8 mouse cellular contexts compared by ENCODE assay signal in the genomic region with DNA sequence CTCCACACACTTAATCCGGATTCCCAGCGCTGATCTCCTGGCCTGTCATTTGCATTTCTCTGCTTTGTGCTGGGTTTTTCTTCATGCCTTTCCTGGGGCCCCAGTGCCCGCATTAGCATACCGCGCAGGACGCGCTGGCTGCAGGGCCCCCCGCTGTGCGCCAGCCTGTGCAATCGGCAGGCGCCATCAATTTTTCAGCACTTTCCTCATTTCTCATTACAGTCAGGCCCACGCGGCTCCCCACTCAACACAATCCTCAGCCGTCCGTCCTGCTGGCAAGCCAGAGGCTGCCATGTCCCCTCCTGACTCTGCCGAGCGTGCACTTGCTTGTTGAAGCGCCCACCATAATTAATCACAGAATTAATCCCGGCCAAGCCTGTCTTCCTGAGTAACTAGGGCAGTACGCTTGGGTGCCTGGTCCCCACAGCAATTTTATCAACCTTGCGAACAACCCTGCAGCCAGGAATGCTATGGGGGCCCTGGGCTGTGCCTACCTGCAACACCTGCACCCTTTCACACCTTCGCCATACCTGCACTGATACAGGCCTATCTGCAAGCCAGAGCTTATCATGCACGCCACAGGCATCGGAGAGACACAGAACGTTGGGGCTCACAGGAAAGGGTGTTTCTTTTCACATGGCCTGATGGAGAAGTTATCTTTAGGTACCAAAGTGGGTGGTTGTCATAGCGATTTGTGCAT. TPM values are rescaled to one million over a fixed set of nuclear protein-coding genes. Genes with fewer than 3 reads are reported as not detected.
A peak's percentile ranks its signal among the peaks of the same experiment; 100 is the strongest.
DNase-seq lines count a peak whose midpoint lies in the region; ATAC-seq and TF ChIP-seq lines count a peak whose summit lies in the region.

No protein-coding gene starts in this region.

- no peak for TF ChIP-seq POLR2A in lung, adult 2 months (IDR thresholded peaks at IDR 0.05; ENCODE audit: borderline replicate concordance, extremely low read depth, low read depth, low read length)

- H3K4me1 ChIP-seq in lung, embryonic 15.5 days = 0 out of 2 replicates have a peak, but pooled peaks cover 4% of the 10 kb centered on the region
- no peaks in the 10 kb centered on the region for H3K4me1 ChIP-seq in lung, adult 2 months (ENCODE audit: control insufficient read depth, insufficient read depth, low read length)
- H3K4me1 ChIP-seq in intestine, postnatal 0 days (replicated peaks; ENCODE audit: control insufficient read depth, insufficient read depth, low read length) = no peaks in the 10 kb centered on the region
- H3K4me1 ChIP-seq in midbrain, embryonic 14.5 days (ENCODE audit: control insufficient read depth, insufficient read depth, low read length) = peaks cover 28% of the 10 kb centered on the region

- no peak overlapping the region for H3K4me3 ChIP-seq in lung, embryonic 15.5 days
- no peak overlapping the region for H3K4me3 ChIP-seq in lung, adult 2 months (replicated peaks; ENCODE audit: extremely low read depth, low read depth, low read length)
- H3K4me3 ChIP-seq in intestine, postnatal 0 days (ENCODE audit: low read depth, low read length) = no peak overlapping the region
- H3K4me3 ChIP-seq in midbrain, embryonic 14.5 days (replicated peaks; ENCODE audit: low read depth, low read length) = peak overlapping the region; percentile 5; the same call in 1 of the 2 replicates

- no peak for ATAC-seq in lung, embryonic 15.5 days (ENCODE audit: borderline replicate concordance, extremely low read depth, low FRiP score, low TSS enrichment)
- no peak for ATAC-seq in intestine, postnatal 0 days
- ATAC-seq in midbrain, embryonic 14.5 days (ENCODE audit: low FRiP score, low TSS enrichment) = peak; percentile 91

- H3K9ac ChIP-seq in lung, embryonic 15.5 days = no peak overlapping the region
- no peak overlapping the region for H3K9ac ChIP-seq in intestine, postnatal 0 days (ENCODE audit: low read depth, low read length)
- H3K9ac ChIP-seq in midbrain, embryonic 14.5 days (replicated peaks; ENCODE audit: low read length) = peak overlapping the region; percentile 43; the same call in 1 of the 2 replicates

- WGBS in lung, embryonic 15.5 days = 14% methylated on average over 26 of the region's 26 CpGs
- 24% methylated on average over 26 of the region's 26 CpGs for WGBS in lung, adult 2 months
- WGBS in intestine, postnatal 0 days = 14% methylated on average over 26 of the region's 26 CpGs
- WGBS in midbrain, embryonic 14.5 days = 3% methylated on average over 26 of the region's 26 CpGs

- no peak for TF ChIP-seq CTCF in lung, adult 2 months (IDR thresholded peaks at IDR 0.05; ENCODE audit: insufficient read depth, low read length)
- TF ChIP-seq CTCF in intestine, postnatal 0 days (IDR thresholded peaks at IDR 0.05; ENCODE audit: low read depth) = no peak

- no peaks in the 10 kb centered on the region for H3K9me3 ChIP-seq in lung, embryonic 15.5 days
- H3K9me3 ChIP-seq in intestine, postnatal 0 days (ENCODE audit: control insufficient read depth) = no peaks in the 10 kb centered on the region
- peaks cover 15% of the 10 kb centered on the region for H3K9me3 ChIP-seq in midbrain, embryonic 14.5 days (ENCODE audit: control insufficient read depth, low read length)

- peak overlapping the region; percentile 45 for H3K4me2 ChIP-seq in lung, embryonic 15.5 days
- H3K4me2 ChIP-seq in intestine, postnatal 0 days (replicated peaks; ENCODE audit: low read depth) = peak overlapping the region; percentile 21
- peak overlapping the region; percentile 45 for H3K4me2 ChIP-seq in midbrain, embryonic 14.5 days (ENCODE audit: low read length)

- no peak overlapping the region for H3K27ac ChIP-seq in lung, embryonic 15.5 days
- H3K27ac ChIP-seq in intestine, postnatal 0 days (ENCODE audit: low read depth, low read length) = no peak overlapping the region
- H3K27ac ChIP-seq in midbrain, embryonic 14.5 days (replicated peaks; ENCODE audit: low read depth, low read length) = peak overlapping the region; percentile 93

- 0 out of 2 replicates have a peak, but pooled peaks cover 5% of the 10 kb centered on the region for H3K27me3 ChIP-seq in lung, embryonic 15.5 days
- 0 out of 2 replicates have a peak, but pooled peaks cover 2% of the 10 kb centered on the region for H3K27me3 ChIP-seq in intestine, postnatal 0 days (replicated peaks; ENCODE audit: control insufficient read depth, insufficient read depth, low read length)
- no peaks in the 10 kb centered on the region for H3K27me3 ChIP-seq in midbrain, embryonic 14.5 days (ENCODE audit: control insufficient read depth, insufficient read depth, low read length)

- no peaks in the 10 kb centered on the region for H3K36me3 ChIP-seq in lung, embryonic 15.5 days
- no peaks in the 10 kb centered on the region for H3K36me3 ChIP-seq in intestine, postnatal 0 days (ENCODE audit: control insufficient read depth, insufficient read depth)
- no peaks in the 10 kb centered on the region for H3K36me3 ChIP-seq in midbrain, embryonic 14.5 days (ENCODE audit: control insufficient read depth, insufficient read depth, low read length)

- DNase-seq in lung, adult 2 months = no peak
- DNase-seq in embryo, embryonic 11.5 days (ENCODE audit: low read depth, low spot score) = peak; percentile 44
- DNase-seq in midbrain, embryonic 14.5 days = peak; percentile 95
- no peak for DNase-seq in ovary, postnatal 36 days (ENCODE audit: low spot score)
- DNase-seq in spleen, postnatal 4 days (ENCODE audit: low spot score in 2 of 2) = no peak
- DNase-seq in thymus, postnatal 4 days = no peak

RNA-seq across cellular contexts. Expression of a gene that starts 48.6 kb away (rescaled TPM):
- polyA plus RNA-seq in lung, embryonic 15.5 days (2015; fragmentation: Nextera tagmentation; extraction: Ambion mirVana) = 695 and 737 TPM in 2 replicates
- 319 and 344 TPM in 2 replicates for polyA plus RNA-seq in lung, adult 2 months (2012; rRNA removed)
- 500 and 505 TPM in 2 replicates for polyA plus RNA-seq in intestine, postnatal 0 days (2015; fragmentation: Nextera tagmentation; extraction: Ambion mirVana)
- polyA plus RNA-seq in midbrain, embryonic 14.5 days (2014; fragmentation: Nextera tagmentation; extraction: Ambion mirVana) = 523 and 525 TPM in 2 replicates

Comparison
In these comparisons a context has a peak if more than half of its experiments do, and no peak if none do; other contexts are left out.
1. DNase-seq: peak in embryo, embryonic 11.5 days (single experiment) and midbrain, embryonic 14.5 days (single experiment); none in lung, adult 2 months (single experiment), ovary, postnatal 36 days (single experiment), spleen, postnatal 4 days (0 of 2) and thymus, postnatal 4 days (single experiment).
2. Peak in every context shown above with its lines, with median percentiles within 50 percentile points of each other: H3K4me2 ChIP-seq.